Mouse (Mus musculus): ENCODE measurements around the gene Rnf39.

DNA sequence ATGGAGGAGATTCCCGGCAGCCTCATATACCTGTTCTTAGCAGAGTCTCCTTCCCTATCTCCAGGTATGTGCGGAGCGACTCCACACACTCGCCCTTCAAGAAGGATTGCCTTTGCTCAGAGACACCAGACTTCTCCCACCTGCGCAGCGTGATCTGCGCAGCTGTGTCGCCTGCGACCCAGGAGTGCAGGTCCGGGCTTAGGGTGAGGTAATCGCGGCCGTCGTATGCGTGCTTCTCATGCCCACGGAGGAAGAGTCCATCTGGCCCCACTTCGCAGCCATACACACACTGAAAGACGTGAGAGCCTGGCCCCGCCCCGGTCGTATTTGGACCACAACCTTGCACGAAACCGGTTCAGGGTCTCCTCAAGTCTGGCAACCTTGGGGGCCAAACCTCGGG is 45.8 kb downstream of the Rnf39 start:
- TF ChIP-seq CTCF (IDR thresholded peaks at IDR 0.05; ENCODE audit: borderline replicate concordance, insufficient read depth, low read length) (no peak), POLR2A (IDR thresholded peaks at IDR 0.05; ENCODE audit: low read depth, low read length) (no peak)

Measured in embryonic fibroblast, embryonic 13.5 days (primary cell).